Mouse (Mus musculus): ENCODE data around the gene Parp6. TPM values are rescaled to one million over a fixed set of nuclear protein-coding genes. Genes with fewer than 3 reads are reported as not detected.

Parp6 gene
- total and polyA plus RNA-seq, 2 experiments from 2014 or later = 13.7 to 22.5 TPM

DNA sequence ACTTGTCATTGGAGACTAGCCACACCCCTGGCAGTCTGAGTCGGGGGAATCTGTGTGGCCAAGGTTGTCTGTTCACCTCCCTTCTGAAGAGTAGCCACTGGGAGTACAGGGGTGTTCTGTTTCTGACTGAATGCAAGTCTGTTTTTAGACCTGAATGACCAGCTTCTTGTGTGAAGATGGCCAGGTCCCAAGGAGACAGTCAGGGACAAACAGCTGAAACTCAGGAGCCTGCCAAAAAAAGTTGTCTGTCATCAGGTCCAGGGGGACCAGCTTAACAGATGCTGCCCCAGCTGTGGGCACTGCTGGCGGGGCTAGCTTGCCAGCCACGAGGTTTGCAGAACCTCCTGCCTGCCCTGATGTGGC is 78.3 kb downstream of the Parp6 start:
- ATAC-seq (ENCODE audit: insufficient read depth, low read depth) (no peak), DNase-seq (ENCODE audit: low spot score) (no peak)
- H3K4me3 ChIP-seq (ENCODE audit: low read depth, low read length) = no peak overlapping the region
- H3K4me1 ChIP-seq (ENCODE audit: control insufficient read depth, insufficient read depth) = peaks cover 5% of the 10 kb centered on the region
- TF ChIP-seq EP300 (IDR thresholded peaks at IDR 0.05; ENCODE audit: low read depth) (no peak), CTCF (IDR thresholded peaks at IDR 0.05; ENCODE audit: low read depth) (no peak)
- peak overlapping the region; percentile 53 for H3K27ac ChIP-seq (ENCODE audit: low read depth)
- no peaks in the 10 kb centered on the region for H3K36me3 ChIP-seq (replicated peaks; ENCODE audit: control insufficient read depth, insufficient read depth, low read length)
- 20% methylated on average over 3 of the region's 3 CpGs for WGBS
- H3K4me2 ChIP-seq (ENCODE audit: low read depth, low read length) = no peak overlapping the region
- no peaks in the 10 kb centered on the region for H3K9me3 ChIP-seq (replicated peaks; ENCODE audit: control insufficient read depth, low read length)
- H3K27me3 ChIP-seq (ENCODE audit: control insufficient read depth, insufficient read depth, low read length) = no peaks in the 10 kb centered on the region
- 0 out of 2 replicates have a peak overlapping the region, but pooled peaks have one; percentile 7 for H3K9ac ChIP-seq (replicated peaks; ENCODE audit: low read depth, low read length)

DNA sequence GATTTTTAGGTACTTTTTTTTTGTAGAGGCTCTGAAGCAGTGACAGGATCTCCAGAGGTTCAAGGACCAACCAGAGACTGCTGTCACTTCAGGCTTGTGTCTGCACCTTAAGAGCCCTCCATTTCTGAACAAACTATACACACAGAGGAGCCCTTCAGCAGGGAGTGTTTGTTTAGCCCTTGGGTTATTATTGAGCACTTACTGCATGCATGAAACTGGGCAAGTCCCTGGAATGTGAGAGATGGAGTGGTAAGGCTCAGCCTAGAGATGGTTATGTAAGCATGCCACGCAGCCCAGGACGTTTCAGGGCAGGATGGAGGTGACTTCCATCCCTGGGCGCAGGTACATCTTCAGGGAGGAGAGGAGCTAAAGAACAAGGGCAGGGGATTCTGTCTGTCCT is 79.3 kb downstream of the Parp6 start:
- no peak for DNase-seq (ENCODE audit: low spot score)
- H3K36me3 ChIP-seq (replicated peaks; ENCODE audit: control insufficient read depth, insufficient read depth, low read length) = no peaks in the 10 kb centered on the region
- H3K27ac ChIP-seq (ENCODE audit: low read depth) = no peak overlapping the region
- no peak overlapping the region for H3K4me3 ChIP-seq (ENCODE audit: low read depth, low read length)
- H3K4me1 ChIP-seq (ENCODE audit: control insufficient read depth, insufficient read depth) = peaks cover 5% of the 10 kb centered on the region
- TF ChIP-seq EP300 (IDR thresholded peaks at IDR 0.05; ENCODE audit: low read depth) = no peak
- TF ChIP-seq CTCF (IDR thresholded peaks at IDR 0.05; ENCODE audit: low read depth) = no peak
- H3K27me3 ChIP-seq (ENCODE audit: control insufficient read depth, insufficient read depth, low read length) = no peaks in the 10 kb centered on the region
- no peaks in the 10 kb centered on the region for H3K9me3 ChIP-seq (replicated peaks; ENCODE audit: control insufficient read depth, low read length)
- 84% methylated on average over 3 of the region's 3 CpGs for WGBS
- H3K9ac ChIP-seq (replicated peaks; ENCODE audit: low read depth, low read length) = no peak overlapping the region
- no peak for ATAC-seq (ENCODE audit: insufficient read depth, low read depth)
- H3K4me2 ChIP-seq (ENCODE audit: low read depth, low read length) = no peak overlapping the region

Other genes with a start within 250 kb of the Parp6 start
- gene Arih1, start 130.7 kb upstream of the Parp6 start, total RNA-seq (2014; rRNA removed; ENCODE audit: low replicate concordance) = 31.9 and 70.4 TPM in 2 replicates
- gene Arih1, start 130.7 kb upstream of the Parp6 start, polyA plus RNA-seq (2015; fragmentation: Nextera tagmentation; extraction: Ambion mirVana) = 7.8 and 7.9 TPM in 2 replicates
- gene Hexa, start 77.7 kb upstream of the Parp6 start, total RNA-seq (2014; rRNA removed; ENCODE audit: low replicate concordance) = 74.4 and 90.9 TPM in 2 replicates
- 42.2 and 48.9 TPM in 2 replicates for gene Hexa, start 77.7 kb upstream of the Parp6 start, polyA plus RNA-seq (2015; fragmentation: Nextera tagmentation; extraction: Ambion mirVana)
- not detected in 2 replicates for gene Tmem202, start 77.4 kb upstream of the Parp6 start, total RNA-seq (2014; rRNA removed; ENCODE audit: low replicate concordance)
- 0.47 and 0.63 TPM in 2 replicates for gene Tmem202, start 77.4 kb upstream of the Parp6 start, polyA plus RNA-seq (2015; fragmentation: Nextera tagmentation; extraction: Ambion mirVana)
- gene Celf6, start 39.4 kb upstream of the Parp6 start, total RNA-seq (2014; rRNA removed; ENCODE audit: low replicate concordance) = not detected in 2 replicates
- 0.04 TPM in 1 of 2 replicates, not detected in the other for gene Celf6, start 39.4 kb upstream of the Parp6 start, polyA plus RNA-seq (2015; fragmentation: Nextera tagmentation; extraction: Ambion mirVana)
- gene Pkm, start 39.1 kb downstream of the Parp6 start, total RNA-seq (2014; rRNA removed; ENCODE audit: low replicate concordance) = 1,588 and 1,940 TPM in 2 replicates
- gene Pkm, start 39.1 kb downstream of the Parp6 start, polyA plus RNA-seq (2015; fragmentation: Nextera tagmentation; extraction: Ambion mirVana) = 1,219 and 1,312 TPM in 2 replicates
- gene Gramd2, start 62.9 kb downstream of the Parp6 start, total RNA-seq (2014; rRNA removed; ENCODE audit: low replicate concordance) = not detected in 2 replicates
- gene Gramd2, start 62.9 kb downstream of the Parp6 start, polyA plus RNA-seq (2015; fragmentation: Nextera tagmentation; extraction: Ambion mirVana) = 0.15 and 0.16 TPM in 2 replicates
- gene Senp8, start 133.4 kb downstream of the Parp6 start, total RNA-seq (2014; rRNA removed; ENCODE audit: low replicate concordance) = 5.2 and 26.7 TPM in 2 replicates
- 8.7 and 9.6 TPM in 2 replicates for gene Senp8, start 133.4 kb downstream of the Parp6 start, polyA plus RNA-seq (2015; fragmentation: Nextera tagmentation; extraction: Ambion mirVana)
- gene Myo9a, start 133.6 kb downstream of the Parp6 start, total RNA-seq (2014; rRNA removed; ENCODE audit: low replicate concordance) = 12.2 and 13.0 TPM in 2 replicates
- gene Myo9a, start 133.6 kb downstream of the Parp6 start, polyA plus RNA-seq (2015; fragmentation: Nextera tagmentation; extraction: Ambion mirVana) = 4.3 and 4.5 TPM in 2 replicates